Mouse (Mus musculus) embryonic facial prominence, embryonic 14.5 days (tissue): ENCODE results near the gene Peli1. TPM values are rescaled to one million over a fixed set of nuclear protein-coding genes. Genes with fewer than 3 reads are reported as not detected.
"Not testable (repeated sequence)": the region's sequence is repeated elsewhere in the genome, so short reads cannot be mapped to it uniquely, and the experiment has no call there.

ENCODE experiments used
- ATAC-seq: fragments of 200-750 bp; cut with Nextera tagmentation; 2 replicates; pipeline ENCODE4 v1.8.0; 2017; ENCODE audit warnings: low read depth, moderate number of reproducible peaks, moderate TSS enrichment
- DNase-seq: peaks from one replicate; pipeline ENCODE4 v3.0.0-alpha.2; 2015; ENCODE audit warnings: low spot score
- H3K27ac ChIP-seq: fragments of 300-500 bp; sonication (generic); replicated peaks from 2 replicates; pipeline ENCODE4 v1.5.1; 2014; ENCODE audit warnings: low read depth, mild to moderate bottlenecking, low read length, moderate library complexity
- H3K27me3 ChIP-seq: fragments of 300-500 bp; sonication (generic); replicated peaks from 2 replicates; pipeline ENCODE4 v1.6.1; 2014; ENCODE audit warnings: low read length; ENCODE audit not compliant: control insufficient read depth, insufficient read depth
- H3K36me3 ChIP-seq: fragments of 300-500 bp; sonication (generic); 2 replicates; pipeline ENCODE4 v1.6.1; 2014; ENCODE audit warnings: low read length, mixed read lengths; ENCODE audit not compliant: control insufficient read depth, insufficient read depth
- H3K4me1 ChIP-seq: fragments of 300-500 bp; sonication (generic); 2 replicates; pipeline ENCODE4 v1.6.1; 2014; ENCODE audit warnings: antibody characterized with exemption, low read length; ENCODE audit not compliant: control insufficient read depth, insufficient read depth
- H3K4me2 ChIP-seq: fragments of 300-500 bp; sonication (generic); 2 replicates; pipeline ENCODE4 v1.6.1; 2014; ENCODE audit warnings: low read depth, mild to moderate bottlenecking, low read length, moderate library complexity, mixed read lengths
- H3K4me3 ChIP-seq: fragments of 300-500 bp; sonication (generic); 2 replicates; pipeline ENCODE4 v1.5.1; 2014; ENCODE audit warnings: low read depth, mild to moderate bottlenecking, low read length
- H3K9ac ChIP-seq: fragments of 300-500 bp; sonication (generic); 2 replicates; pipeline ENCODE4 v1.6.1; 2014; ENCODE audit warnings: low read depth, mild to moderate bottlenecking, low read length, moderate library complexity, mixed read lengths
- H3K9me3 ChIP-seq: fragments of 300-500 bp; sonication (generic); 2 replicates; pipeline ENCODE4 v1.6.1; 2016; ENCODE audit warnings: low read length; ENCODE audit not compliant: control insufficient read depth
- WGBS: fragments of 180-500 bp; shearing (Covaris S2); extraction: QIAGEN DNeasy Blood & Tissue Kit; methylation state at CpG from one replicate; pipeline ENCODE4 v1.1.7; 2014; 5-methylcytosine and 5-hydroxymethylcytosine counted together
- polyA plus RNA-seq: library from polyadenylated mRNA; unstranded; fragments of >200 nt; fragmentation: Nextera tagmentation; extraction: Ambion mirVana; gene quantifications from 2 replicates; pipeline ENCODE4 v1.2.1, GENCODE M21; 2014

Peli1 gene
- polyA plus RNA-seq, 1 experiment from 2014 or later: 41.3 TPM

- no peaks in the 10 kb centered on the region for H3K36me3 ChIP-seq
- DNase-seq: no peak
- WGBS: 82% methylated on average over 8 of the region's 8 CpGs
Observed at GRCm38 (mm10) chr11:21178998-21179645, 88.0 kb downstream of the Peli1 start.

GRCm38 (mm10) chr11:21179873-21180272 lies 88.8 kb downstream of the Peli1 start:
- not testable (repeated sequence) for H3K27me3 ChIP-seq, DNase-seq, H3K9me3 ChIP-seq, H3K4me1 ChIP-seq, H3K36me3 ChIP-seq, H3K4me3 ChIP-seq, H3K27ac ChIP-seq, H3K9ac ChIP-seq, ATAC-seq, H3K4me2 ChIP-seq
- WGBS: 92% methylated on average over 8 of the region's 9 CpGs

More at GRCm38 (mm10) chr11:21178998-21179645, 88.0 kb downstream of the Peli1 start:
- Histone ChIP-seq H3K4me1 (0 out of 2 replicates have a peak, but pooled peaks cover 4% of the 10 kb centered on the region), H3K27ac (no peak overlapping the region), H3K4me3 (no peak overlapping the region), H3K27me3 (no peaks in the 10 kb centered on the region), H3K9me3 (no peaks in the 10 kb centered on the region), H3K4me2 (no peak overlapping the region), H3K9ac (no peak overlapping the region)
- no peak for ATAC-seq

- H3K27ac ChIP-seq: no peak overlapping the region
- H3K27me3 ChIP-seq: no peaks in the 10 kb centered on the region
- H3K36me3 ChIP-seq: no peaks in the 10 kb centered on the region
- ATAC-seq: no peak
- H3K9me3 ChIP-seq: no peaks in the 10 kb centered on the region; the same call in 1 of the 2 replicates
- no peak for DNase-seq
- no peak overlapping the region for H3K9ac ChIP-seq
- no peaks in the 10 kb centered on the region for H3K4me1 ChIP-seq
- H3K4me3 ChIP-seq: no peak overlapping the region
- whole genome bisulfite sequencing: 40% methylated on average over 1 of the region's 1 CpGs
- no peak overlapping the region for H3K4me2 ChIP-seq
Observed at GRCm38 (mm10) chr11:21180650-21181049, 89.6 kb downstream of the Peli1 start.

DNA sequence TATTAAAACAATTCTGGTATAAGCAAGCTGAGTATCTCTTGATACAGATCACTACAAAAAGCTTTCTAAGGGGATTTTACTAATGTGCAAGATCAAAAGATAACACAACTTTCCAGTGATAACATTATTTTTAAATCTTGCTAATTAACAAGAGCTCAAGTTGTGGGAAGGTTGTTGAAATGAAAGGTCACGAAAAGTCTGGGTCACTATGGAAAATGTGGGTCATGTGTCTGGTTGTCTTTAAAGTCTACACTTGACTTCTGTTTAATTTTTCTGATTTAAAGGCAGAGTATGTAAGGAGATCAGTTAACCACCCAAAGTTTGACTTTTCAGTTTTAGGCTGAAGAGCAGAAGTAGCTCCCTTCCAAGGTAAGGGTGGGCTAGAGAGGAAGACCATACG lies 90.5 kb downstream of the Peli1 start:
- Histone ChIP-seq H3K9ac (no peak overlapping the region), H3K4me3 (no peak overlapping the region), H3K4me1 (no peaks in the 10 kb centered on the region), H3K4me2 (no peak overlapping the region), H3K9me3 (no peaks in the 10 kb centered on the region; the same call in 1 of the 2 replicates), H3K36me3 (no peaks in the 10 kb centered on the region), H3K27me3 (no peaks in the 10 kb centered on the region), H3K27ac (no peak overlapping the region)
- 81% methylated on average over 2 of the region's 2 CpGs for WGBS
- no peak for ATAC-seq
- no peak for DNase-seq

DNA sequence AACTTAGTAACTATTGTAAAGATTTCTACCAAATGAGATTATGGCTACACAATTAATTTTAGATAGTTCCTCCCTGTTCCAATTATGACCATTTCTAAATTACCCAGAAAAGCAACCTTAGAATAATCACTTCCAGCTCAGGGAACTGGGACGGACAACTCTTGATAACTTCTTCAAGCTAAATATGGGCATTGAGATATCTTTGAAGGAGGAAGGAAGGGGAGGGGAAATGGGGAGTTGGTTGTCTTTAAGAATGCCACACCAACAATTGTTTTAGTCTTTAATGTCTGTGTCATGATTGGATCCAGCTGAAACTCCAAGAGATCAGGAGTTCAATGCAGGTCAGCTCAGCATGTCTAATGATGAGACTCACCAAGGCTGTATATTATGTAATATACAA lies 91.6 kb downstream of the Peli1 start:
- no peak overlapping the region for H3K27ac ChIP-seq
- H3K4me3 ChIP-seq: no peak overlapping the region
- no peak overlapping the region for H3K9ac ChIP-seq
- no peaks in the 10 kb centered on the region; the same call in 1 of the 2 replicates for H3K9me3 ChIP-seq
- 28% methylated on average over 1 of the region's 1 CpGs for WGBS
- H3K4me1 ChIP-seq: no peaks in the 10 kb centered on the region
- no peaks in the 10 kb centered on the region for H3K27me3 ChIP-seq
- ATAC-seq: no peak
- no peak for DNase-seq
- no peak overlapping the region for H3K4me2 ChIP-seq
- no peaks in the 10 kb centered on the region for H3K36me3 ChIP-seq

GRCm38 (mm10) chr11:21191821-21192220 lies 100.7 kb downstream of the Peli1 start:
- 86% methylated on average over 8 of the region's 8 CpGs for WGBS
- DNase-seq, H3K9me3 ChIP-seq, H3K4me2 ChIP-seq, H3K27me3 ChIP-seq, H3K27ac ChIP-seq, H3K4me1 ChIP-seq, H3K9ac ChIP-seq, H3K36me3 ChIP-seq, H3K4me3 ChIP-seq, ATAC-seq: not testable (repeated sequence)

- Histone ChIP-seq H3K4me2 (no peak overlapping the region), H3K27ac (no peak overlapping the region), H3K27me3 (no peaks in the 10 kb centered on the region), H3K9me3 (no peaks in the 10 kb centered on the region), H3K4me1 (no peaks in the 10 kb centered on the region), H3K36me3 (no peaks in the 10 kb centered on the region), H3K9ac (no peak overlapping the region), H3K4me3 (no peak overlapping the region)
- no peak for ATAC-seq
- DNase-seq: no peak
- WGBS: 95% methylated on average over 3 of the region's 3 CpGs
Observed at GRCm38 (mm10) chr11:21194851-21195250, 103.8 kb downstream of the Peli1 start.

Other genes with a start within 250 kb of the Peli1 start
- 14.6 and 15.9 TPM in 2 replicates for gene Vps54, start 148.0 kb downstream of the Peli1 start, polyA plus RNA-seq